Mouse (Mus musculus) embryonic facial prominence, embryonic 11.5 days (tissue): ENCODE data around the gene Nos3. TPM values are rescaled to one million over a fixed set of nuclear protein-coding genes. Genes with fewer than 3 reads are reported as not detected.
A peak's percentile ranks its signal among the peaks of the same experiment; 100 is the strongest.

Experiments
- ATAC-seq: fragments of 200-750 bp; cut with Nextera tagmentation; replicated peaks from 2 replicates; pipeline ENCODE4 v1.8.0; 2017; ENCODE audit warnings: low read depth; ENCODE audit not compliant: insufficient number of reproducible peaks, low FRiP score, low TSS enrichment
- DNase-seq: peaks from one replicate; pipeline ENCODE4 v3.0.0-alpha.2; 2015; ENCODE audit warnings: low spot score
- H3K27ac ChIP-seq: fragments of 300-500 bp; sonication (generic); replicated peaks from 2 replicates; pipeline ENCODE4 v1.5.1; 2014; ENCODE audit warnings: mild to moderate bottlenecking, low read depth, low read length, control low read depth
- H3K27me3 ChIP-seq: fragments of 300-500 bp; sonication (generic); 2 replicates; pipeline ENCODE4 v1.6.1; 2014; ENCODE audit warnings: mild to moderate bottlenecking, low read length, moderate library complexity, mixed read lengths; ENCODE audit not compliant: control insufficient read depth, insufficient read depth
- H3K36me3 ChIP-seq: fragments of 300-500 bp; sonication (generic); replicated peaks from 2 replicates; pipeline ENCODE4 v1.6.1; 2014; ENCODE audit warnings: low read depth, mild to moderate bottlenecking, low read length, moderate library complexity, mixed read lengths; ENCODE audit not compliant: control insufficient read depth, insufficient read depth
- H3K4me1 ChIP-seq: fragments of 300-500 bp; sonication (generic); 2 replicates; pipeline ENCODE4 v1.6.1; 2014; ENCODE audit warnings: low read length, mixed read lengths; ENCODE audit not compliant: control insufficient read depth, insufficient read depth
- H3K4me2 ChIP-seq: fragments of 300-500 bp; sonication (generic); 2 replicates; pipeline ENCODE4 v1.6.1; 2014; ENCODE audit warnings: low read depth, mild to moderate bottlenecking, control low read depth, low read length, moderate library complexity
- H3K4me3 ChIP-seq: fragments of 300-500 bp; sonication (generic); 2 replicates; pipeline ENCODE4 v1.5.1; 2014; ENCODE audit warnings: low read depth, low read length, control low read depth
- H3K9ac ChIP-seq: fragments of 300-500 bp; sonication (generic); replicated peaks from 2 replicates; pipeline ENCODE4 v1.6.1; 2014; ENCODE audit warnings: mild to moderate bottlenecking, control low read depth, low read length
- H3K9me3 ChIP-seq: fragments of 300-500 bp; sonication (generic); replicated peaks from 2 replicates; pipeline ENCODE4 v1.6.1; 2016; ENCODE audit warnings: mild to moderate bottlenecking, low read length, inconsistent platforms, mixed read lengths; ENCODE audit not compliant: control insufficient read depth
- WGBS: fragments of 180-500 bp; shearing (Covaris S2); extraction: QIAGEN DNeasy Blood & Tissue Kit; methylation state at CpG from one replicate; pipeline ENCODE4 v1.1.7; 2014; 5-methylcytosine and 5-hydroxymethylcytosine counted together
- polyA plus RNA-seq: library from polyadenylated mRNA; unstranded; fragments of >200 nt; fragmentation: Nextera tagmentation; extraction: Ambion mirVana; gene quantifications from 2 replicates; pipeline ENCODE4 v1.2.1, GENCODE M21; 2014

Nos3 gene
- polyA plus RNA-seq, 1 experiment from 2014 or later = 3.2 TPM

DNA sequence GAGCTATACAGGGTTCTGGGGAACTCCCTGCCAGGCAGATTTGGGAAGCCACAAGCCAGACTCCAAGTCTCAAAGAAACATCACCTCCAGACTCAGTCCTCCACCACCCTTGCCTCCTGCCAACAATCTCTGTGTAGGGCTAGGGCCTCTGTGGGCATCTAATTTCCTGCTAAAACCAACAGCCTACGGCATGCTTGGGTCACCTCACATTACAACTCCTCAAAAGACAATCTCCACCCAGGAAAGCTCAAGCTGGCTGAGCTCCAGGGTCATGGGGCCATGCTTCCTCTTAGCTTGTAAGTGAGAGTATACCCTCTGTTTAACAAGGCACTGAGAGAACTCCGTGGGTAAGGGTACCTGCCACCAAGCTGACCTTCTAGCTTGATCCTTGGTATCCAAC is 26.8 kb upstream of the Nos3 start:
- DNase-seq (no peak), ATAC-seq (no peak)
- Histone ChIP-seq H3K27ac (no peak overlapping the region; the same call in 1 of the 2 replicates), H3K9ac (no peak overlapping the region), H3K9me3 (no peaks in the 10 kb centered on the region), H3K36me3 (no peaks in the 10 kb centered on the region), H3K27me3 (no peaks in the 10 kb centered on the region), H3K4me2 (no peak overlapping the region), H3K4me3 (no peak overlapping the region), H3K4me1 (no peaks in the 10 kb centered on the region)
- 59% methylated on average over 2 of the region's 2 CpGs for WGBS

DNA sequence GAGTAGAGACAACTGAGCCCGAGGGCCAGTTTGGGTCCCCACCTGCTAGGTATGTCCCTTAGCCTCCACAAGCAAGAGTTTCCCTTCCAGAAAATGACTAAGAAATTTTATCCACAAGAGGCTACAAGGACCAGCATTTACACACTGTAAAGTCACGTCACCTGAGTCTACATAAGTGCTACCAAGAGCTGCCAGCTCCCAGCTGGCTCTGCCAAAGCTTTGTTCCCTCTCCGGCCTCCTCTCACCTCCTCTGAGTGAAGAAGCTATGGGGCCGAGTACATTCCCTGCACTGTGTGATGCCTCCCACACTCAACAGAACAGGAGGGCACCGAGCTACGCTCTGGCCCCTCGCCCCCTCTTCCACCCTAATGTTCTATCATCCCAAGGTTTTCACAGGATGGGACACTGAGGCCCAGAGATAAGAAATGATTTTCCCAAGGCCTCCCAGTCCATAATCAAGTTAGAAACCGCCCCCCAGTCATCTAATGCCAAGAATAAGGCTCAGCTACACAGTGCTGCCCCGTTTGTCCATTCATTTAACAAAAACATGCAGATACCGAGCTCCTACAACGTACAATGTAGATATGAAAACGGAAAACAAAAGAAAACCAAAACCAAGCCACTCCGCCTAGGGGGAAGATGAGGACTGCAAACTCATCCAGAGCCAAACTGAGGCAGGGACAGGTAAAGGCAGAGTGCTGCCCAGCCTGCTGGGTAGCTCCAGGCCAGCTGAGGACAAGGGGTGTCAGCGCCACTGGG is 22.2 kb upstream of the Nos3 start:
- WGBS = 80% methylated on average over 14 of the region's 14 CpGs
- H3K27ac ChIP-seq = no peak overlapping the region
- H3K27me3 ChIP-seq = no peaks in the 10 kb centered on the region
- H3K4me2 ChIP-seq = no peak overlapping the region
- no peak overlapping the region for H3K4me3 ChIP-seq
- H3K9me3 ChIP-seq = no peaks in the 10 kb centered on the region
- no peak for ATAC-seq
- H3K36me3 ChIP-seq = no peaks in the 10 kb centered on the region
- H3K9ac ChIP-seq = no peak overlapping the region
- H3K4me1 ChIP-seq = peaks cover 7% of the 10 kb centered on the region
- no peak for DNase-seq

DNA sequence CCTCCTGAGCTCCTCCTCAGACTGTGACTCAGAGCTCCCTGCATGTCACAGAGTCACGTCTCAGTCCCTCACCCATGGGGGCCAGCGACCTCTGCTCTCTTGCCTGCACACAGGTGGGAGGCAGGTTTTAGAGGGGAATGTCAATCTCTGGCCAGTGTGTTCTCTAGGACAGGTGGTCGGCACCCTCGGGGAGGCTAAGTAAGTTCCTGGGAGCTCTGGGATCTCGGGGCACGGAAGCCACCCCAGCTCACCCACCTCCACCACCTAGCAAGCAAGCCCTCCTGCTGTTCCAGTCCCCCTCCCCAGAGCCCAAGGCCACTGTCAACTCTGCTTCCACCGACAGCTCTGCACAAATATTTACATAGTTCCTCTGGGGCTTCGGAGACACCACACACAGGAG is 21.6 kb upstream of the Nos3 start:
- no peak for DNase-seq
- no peak overlapping the region for H3K27ac ChIP-seq
- 48% methylated on average over 8 of the region's 8 CpGs for WGBS
- H3K4me1 ChIP-seq = peaks cover 7% of the 10 kb centered on the region
- H3K9me3 ChIP-seq = no peaks in the 10 kb centered on the region
- H3K4me2 ChIP-seq = no peak overlapping the region
- H3K9ac ChIP-seq = no peak overlapping the region
- H3K27me3 ChIP-seq = peaks cover 4% of the 10 kb centered on the region
- H3K4me3 ChIP-seq = no peak overlapping the region
- ATAC-seq = no peak
- H3K36me3 ChIP-seq = no peaks in the 10 kb centered on the region

DNA sequence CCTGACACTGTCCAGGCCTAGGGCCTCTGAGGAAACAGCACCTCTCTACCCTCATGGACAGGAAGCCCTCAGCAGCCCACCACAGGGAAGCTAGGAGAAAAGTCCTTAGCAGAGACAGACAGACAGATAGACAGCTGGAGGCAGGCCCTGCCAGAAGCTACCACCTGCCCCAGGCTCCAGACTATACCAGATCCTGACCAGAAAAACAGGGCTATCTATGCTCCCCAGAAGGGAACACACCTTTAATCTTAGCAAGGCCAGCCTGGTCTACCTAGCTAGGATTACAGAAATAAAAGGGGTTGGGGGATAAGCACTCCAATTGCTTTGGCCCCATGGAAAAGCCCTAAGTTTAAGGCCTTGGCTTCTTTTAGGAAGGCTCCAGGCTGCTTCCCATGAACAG is 21.2 kb upstream of the Nos3 start:
- no peaks in the 10 kb centered on the region for H3K9me3 ChIP-seq
- ATAC-seq (no peak), DNase-seq (no peak)
- no peak overlapping the region for H3K4me2 ChIP-seq
- peaks cover 7% of the 10 kb centered on the region for H3K4me1 ChIP-seq
- no peaks in the 10 kb centered on the region for H3K36me3 ChIP-seq
- H3K27ac ChIP-seq = no peak overlapping the region
- no peak overlapping the region for H3K4me3 ChIP-seq
- no peak overlapping the region for H3K9ac ChIP-seq
- H3K27me3 ChIP-seq = peaks cover 8% of the 10 kb centered on the region

DNA sequence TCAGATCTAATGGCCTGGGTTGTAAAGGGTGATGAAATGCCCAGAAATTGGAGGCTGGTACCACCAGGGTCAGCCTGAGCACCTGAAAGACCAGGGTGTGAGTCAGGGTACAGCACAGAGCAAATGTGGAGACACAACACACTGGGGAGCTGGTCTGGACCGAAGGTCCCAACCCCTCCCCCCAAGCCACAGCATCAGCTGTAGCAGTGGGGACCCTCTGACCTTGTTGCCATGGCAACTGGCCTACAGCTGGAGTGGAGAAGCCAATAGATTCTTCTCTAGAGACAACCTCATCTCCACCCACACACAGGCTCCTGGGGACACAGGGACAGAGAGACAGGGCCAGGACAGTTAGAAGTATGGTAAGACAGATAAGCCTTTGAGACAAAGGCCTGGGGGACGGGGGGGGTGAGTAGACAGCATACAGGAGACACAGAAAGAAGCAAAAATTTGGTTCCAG is 20.6 kb upstream of the Nos3 start:
- peak; percentile 67 for DNase-seq
- Histone ChIP-seq H3K36me3 (no peaks in the 10 kb centered on the region), H3K9ac (0 out of 2 replicates have a peak overlapping the region, but pooled peaks have one; percentile 27), H3K27me3 (peaks cover 14% of the 10 kb centered on the region), H3K27ac (peak overlapping the region; percentile 71), H3K4me3 (no peak overlapping the region), H3K9me3 (no peaks in the 10 kb centered on the region), H3K4me1 (peaks cover 12% of the 10 kb centered on the region), H3K4me2 (no peak overlapping the region)
- ATAC-seq = peak; percentile 47; the same call in 1 of the 2 replicates
- 10% methylated on average over 2 of the region's 2 CpGs for WGBS

DNA sequence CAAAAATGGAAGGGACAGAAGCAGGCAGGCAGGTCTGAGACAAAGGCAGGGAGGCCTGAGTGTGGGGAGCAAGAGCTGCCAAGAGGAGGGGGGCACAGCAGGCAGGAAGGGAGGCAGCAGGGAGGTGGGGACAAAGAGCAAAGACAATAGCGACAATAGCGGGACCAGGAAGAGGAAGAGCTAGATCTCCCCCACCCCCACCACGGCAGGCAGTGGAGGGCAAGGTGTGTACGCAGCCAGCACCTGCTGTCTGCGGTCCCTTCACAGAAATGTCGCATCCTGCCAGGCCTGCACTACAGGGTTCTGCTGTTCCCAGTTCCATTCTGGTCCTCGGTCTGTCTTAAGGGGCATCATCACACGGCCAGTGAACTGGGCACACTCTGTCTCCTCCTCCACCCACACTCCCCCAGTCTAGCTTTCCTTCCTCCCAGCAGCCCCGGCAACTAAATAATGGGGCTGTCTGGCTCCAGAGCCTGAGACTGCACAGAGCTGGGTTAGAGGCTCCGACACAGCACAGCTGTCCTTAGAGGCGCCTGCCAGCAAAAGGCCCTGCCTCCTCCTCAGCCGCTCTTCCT is 20.0 kb upstream of the Nos3 start:
- DNase-seq = no peak
- 0 out of 2 replicates have a peak, but pooled peaks have one; percentile 14 for ATAC-seq
- 0 out of 2 replicates have a peak overlapping the region, but pooled peaks have one; percentile 27 for H3K9ac ChIP-seq
- H3K4me3 ChIP-seq = no peak overlapping the region
- no peaks in the 10 kb centered on the region for H3K9me3 ChIP-seq
- H3K4me2 ChIP-seq = no peak overlapping the region
- H3K27me3 ChIP-seq = peaks cover 19% of the 10 kb centered on the region
- peaks cover 12% of the 10 kb centered on the region for H3K4me1 ChIP-seq
- 16% methylated on average over 12 of the region's 12 CpGs for WGBS
- no peaks in the 10 kb centered on the region for H3K36me3 ChIP-seq
- H3K27ac ChIP-seq = peak overlapping the region; percentile 71

DNA sequence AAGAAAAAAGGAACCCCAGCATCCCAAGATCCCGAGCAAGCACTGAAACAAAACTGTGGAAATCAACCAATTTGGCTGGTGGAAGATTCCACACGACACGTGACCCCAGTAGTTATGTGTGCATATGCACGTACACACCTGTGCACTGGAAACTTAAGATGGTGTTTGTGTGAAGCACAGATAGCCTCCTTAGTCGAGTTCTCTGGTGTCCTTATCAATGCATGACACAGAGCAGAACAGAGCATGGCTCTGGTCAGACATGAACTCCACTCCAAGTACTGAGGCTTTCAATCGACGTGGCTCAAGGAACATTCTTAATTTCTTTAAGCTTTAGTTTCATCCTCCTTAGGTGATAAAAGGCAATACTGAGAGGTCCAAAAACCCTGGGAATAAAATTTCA is 18.3 kb upstream of the Nos3 start:
- Histone ChIP-seq H3K4me1 (peaks cover 12% of the 10 kb centered on the region), H3K27ac (no peak overlapping the region), H3K4me2 (no peak overlapping the region), H3K27me3 (peaks cover 36% of the 10 kb centered on the region), H3K4me3 (no peak overlapping the region), H3K36me3 (no peaks in the 10 kb centered on the region), H3K9ac (no peak overlapping the region), H3K9me3 (no peaks in the 10 kb centered on the region)
- WGBS = 83% methylated on average over 7 of the region's 7 CpGs
- ATAC-seq = no peak
- DNase-seq = no peak

DNA sequence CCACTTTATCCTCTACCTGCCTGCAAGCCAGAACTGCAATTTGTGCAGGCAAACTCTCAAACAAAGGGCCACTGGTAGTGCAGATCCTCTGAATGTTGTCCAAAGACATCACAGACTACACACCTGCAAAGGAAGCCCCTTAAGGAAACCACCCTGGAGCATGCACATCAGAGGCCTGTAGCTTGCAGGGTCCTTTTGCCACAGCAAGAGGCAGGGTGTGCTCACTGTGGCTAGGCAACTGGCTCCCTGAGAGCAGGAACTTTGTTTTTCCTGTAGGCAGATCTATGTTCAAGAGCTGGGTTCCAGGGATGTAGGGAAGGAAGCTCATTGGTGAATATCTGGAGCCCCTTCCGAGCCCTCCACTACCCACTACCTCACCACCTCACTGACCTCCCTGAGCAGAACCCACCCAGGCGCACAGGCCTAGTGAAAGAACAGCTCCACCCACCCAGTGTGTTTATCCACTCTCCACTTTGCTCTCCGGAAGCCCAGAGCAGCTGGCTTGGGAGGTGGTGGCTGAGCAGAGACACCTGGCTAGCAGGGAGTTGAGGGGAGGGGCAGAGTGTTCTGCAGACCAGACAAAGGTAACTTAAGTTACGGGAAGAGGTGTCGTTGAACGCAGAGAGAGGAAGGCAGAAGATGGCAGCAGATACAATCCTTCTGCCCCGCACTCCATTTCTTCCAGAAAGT is 17.3 kb upstream of the Nos3 start:
- no peaks in the 10 kb centered on the region for H3K36me3 ChIP-seq
- H3K4me3 ChIP-seq = peak overlapping the region; percentile 36
- peak overlapping the region; percentile 93 for H3K4me2 ChIP-seq
- ATAC-seq (no peak), DNase-seq (no peak)
- WGBS = 48% methylated on average over 7 of the region's 7 CpGs
- H3K27me3 ChIP-seq = peaks cover 39% of the 10 kb centered on the region
- H3K9ac ChIP-seq = no peak overlapping the region
- H3K9me3 ChIP-seq = no peaks in the 10 kb centered on the region
- H3K27ac ChIP-seq = no peak overlapping the region
- peaks cover 14% of the 10 kb centered on the region for H3K4me1 ChIP-seq
